Mouse (Mus musculus): Measurements from ENCODE around the gene Trim8. TPM values are rescaled to one million over a fixed set of nuclear protein-coding genes. Genes with fewer than 3 reads are reported as not detected.

Trim8 gene
- total and polyA plus RNA-seq, 3 experiments, result 24.1 to 39.8 (median 39.2) TPM

DNA sequence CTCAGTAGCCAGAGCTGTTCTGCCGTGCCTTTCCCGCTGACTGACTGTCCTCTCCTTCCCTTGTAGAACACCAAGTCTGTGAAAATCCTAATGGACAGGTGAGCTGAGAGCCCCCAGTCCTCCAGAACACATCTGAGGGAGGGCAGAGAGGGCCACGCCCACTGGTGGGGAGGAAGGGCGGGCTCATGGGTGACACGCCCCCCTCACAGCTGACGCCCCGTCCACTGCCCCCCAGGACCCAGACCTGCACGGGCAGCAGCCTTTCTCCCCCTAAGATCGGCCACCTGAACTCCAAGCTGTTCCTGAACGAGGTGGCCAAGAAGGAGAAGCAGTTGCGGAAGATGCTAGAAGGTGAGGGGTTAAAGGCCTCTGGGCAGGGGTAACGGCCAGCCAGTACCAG lies 12.9 kb downstream of the Trim8 start:
- 73% methylated on average over 12 of the region's 12 CpGs for WGBS
- no peak overlapping the region for H3K27ac ChIP-seq
- intact Hi-C loops (cut with DNase I), result no loop called here
- no peaks in the 10 kb centered on the region for H3K27me3 ChIP-seq (ENCODE audit: control insufficient read depth, insufficient read depth, low read length)
- peaks cover 28% of the 10 kb centered on the region for H3K4me1 ChIP-seq (ENCODE audit: control insufficient read depth, insufficient read depth, low read length)
- peaks cover 22% of the 10 kb centered on the region; the same call in 1 of the 2 replicates for H3K36me3 ChIP-seq (ENCODE audit: control insufficient read depth, insufficient read depth, low read length)
- H3K9ac ChIP-seq (ENCODE audit: low read depth, low read length), result no peak overlapping the region
- H3K79me2 ChIP-seq (replicated peaks; ENCODE audit: control insufficient read depth, insufficient read depth, low read length), result peaks cover 3% of the 10 kb centered on the region
- TF ChIP-seq POLR2A (IDR thresholded peaks at IDR 0.05; ENCODE audit: insufficient read depth, low read depth, low read length), result no peak
- no peak for TF ChIP-seq CTCF (IDR thresholded peaks at IDR 0.05)
- no peak for TF ChIP-seq EP300 (IDR thresholded peaks at IDR 0.05; ENCODE audit: insufficient read depth, low read depth, low read length)
- no peak overlapping the region for H3K4me3 ChIP-seq
- no peak for DNase-seq

DNA sequence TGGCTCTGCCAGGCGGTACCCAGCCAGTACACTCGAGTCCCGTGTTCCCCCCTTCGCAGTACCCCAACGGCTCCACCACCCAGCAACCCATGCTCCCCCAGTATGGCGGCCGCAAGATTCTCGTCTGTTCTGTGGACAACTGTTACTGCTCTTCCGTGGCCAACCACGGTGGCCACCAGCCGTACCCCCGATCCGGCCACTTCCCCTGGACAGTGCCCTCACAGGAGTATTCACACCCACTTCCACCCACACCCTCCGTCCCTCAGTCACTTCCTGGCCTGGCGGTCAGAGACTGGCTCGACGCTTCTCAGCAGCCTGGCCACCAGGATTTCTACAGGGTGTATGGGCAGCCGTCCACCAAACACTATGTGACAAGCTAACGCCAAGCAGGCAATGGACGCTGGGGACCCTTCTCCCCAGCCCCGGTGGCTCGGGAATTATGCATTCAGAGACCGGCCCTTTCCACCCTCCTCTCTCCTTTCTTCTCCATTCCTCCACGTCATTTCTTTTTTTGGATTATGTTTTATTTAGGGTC lies 13.9 kb downstream of the Trim8 start:
- TF ChIP-seq EP300 (IDR thresholded peaks at IDR 0.05; ENCODE audit: insufficient read depth, low read depth, low read length), result no peak
- no peak for TF ChIP-seq POLR2A (IDR thresholded peaks at IDR 0.05; ENCODE audit: insufficient read depth, low read depth, low read length)
- no peak for TF ChIP-seq CTCF (IDR thresholded peaks at IDR 0.05)
- 71% methylated on average over 24 of the region's 24 CpGs for WGBS

DNA sequence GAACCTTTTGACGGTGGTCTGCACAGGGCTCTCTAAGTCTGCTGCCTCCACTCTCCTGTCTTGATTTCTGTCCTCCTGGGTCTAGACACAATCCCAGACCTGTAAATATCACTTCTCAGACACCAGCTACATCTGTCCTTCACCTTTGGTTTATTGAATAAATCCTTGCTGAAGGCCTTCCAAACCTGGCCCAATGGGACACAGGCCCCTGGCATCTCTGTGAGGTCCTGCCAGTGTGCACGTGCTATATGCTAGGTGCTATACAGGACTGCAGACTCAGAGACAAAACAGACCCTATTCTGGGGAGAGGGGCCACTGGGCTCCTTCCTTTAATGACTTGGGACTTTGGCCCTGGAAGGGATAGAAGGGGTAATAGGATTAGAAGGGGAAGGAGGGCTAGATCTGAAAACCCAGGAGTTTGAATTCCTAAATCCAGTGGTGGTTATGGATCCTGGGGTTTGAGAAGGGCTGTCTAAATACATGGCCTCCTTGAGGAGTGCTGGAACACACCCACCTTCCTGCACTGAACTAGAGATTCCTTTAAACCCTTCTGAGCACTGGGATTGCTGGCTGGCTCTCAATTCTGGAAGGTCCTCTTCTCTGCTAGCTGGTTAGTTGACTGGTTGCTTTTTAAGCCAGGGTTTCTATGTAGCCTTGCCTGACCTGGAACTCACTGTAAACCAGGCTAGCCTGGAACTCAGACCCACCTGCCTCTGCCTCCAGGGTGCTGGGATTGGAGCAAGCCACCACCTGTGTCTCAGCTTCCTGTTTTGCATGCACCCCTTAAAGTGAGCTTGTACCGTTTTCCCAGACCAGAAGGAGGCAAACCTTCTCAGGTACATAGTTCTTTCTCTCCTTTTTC lies 15.4 kb downstream of the Trim8 start:
- Histone ChIP-seq H3K36me3 (ENCODE audit: control insufficient read depth, insufficient read depth, low read length) (peaks cover 5% of the 10 kb centered on the region; the same call in 1 of the 2 replicates), H3K27ac (no peak overlapping the region), H3K4me1 (ENCODE audit: control insufficient read depth, insufficient read depth, low read length) (peaks cover 10% of the 10 kb centered on the region), H3K79me2 (replicated peaks; ENCODE audit: control insufficient read depth, insufficient read depth, low read length) (peaks cover 2% of the 10 kb centered on the region; the same call in 1 of the 2 replicates), H3K9ac (ENCODE audit: low read depth, low read length) (no peak overlapping the region), H3K4me3 (no peak overlapping the region), H3K27me3 (ENCODE audit: control insufficient read depth, insufficient read depth, low read length) (no peaks in the 10 kb centered on the region)
- intact Hi-C loops (cut with DNase I), result no loop called here
- 69% methylated on average over 3 of the region's 3 CpGs for WGBS
- DNase-seq, result no peak
- TF ChIP-seq POLR2A (IDR thresholded peaks at IDR 0.05; ENCODE audit: insufficient read depth, low read depth, low read length), result no peak
- no peak for TF ChIP-seq CTCF (IDR thresholded peaks at IDR 0.05)
- no peak for TF ChIP-seq EP300 (IDR thresholded peaks at IDR 0.05; ENCODE audit: insufficient read depth, low read depth, low read length)

More for the DNA sequence above, 13.9 kb downstream of the Trim8 start:
- H3K9ac ChIP-seq (ENCODE audit: low read depth, low read length), result no peak overlapping the region
- H3K27ac ChIP-seq, result no peak overlapping the region
- peaks cover 3% of the 10 kb centered on the region for H3K79me2 ChIP-seq (replicated peaks; ENCODE audit: control insufficient read depth, insufficient read depth, low read length)
- intact Hi-C loops (cut with DNase I), result no loop called here
- peaks cover 21% of the 10 kb centered on the region for H3K4me1 ChIP-seq (ENCODE audit: control insufficient read depth, insufficient read depth, low read length)
- H3K4me3 ChIP-seq, result no peak overlapping the region
- H3K27me3 ChIP-seq (ENCODE audit: control insufficient read depth, insufficient read depth, low read length), result no peaks in the 10 kb centered on the region
- no peak for DNase-seq
- peaks cover 12% of the 10 kb centered on the region; the same call in 1 of the 2 replicates for H3K36me3 ChIP-seq (ENCODE audit: control insufficient read depth, insufficient read depth, low read length)

DNA sequence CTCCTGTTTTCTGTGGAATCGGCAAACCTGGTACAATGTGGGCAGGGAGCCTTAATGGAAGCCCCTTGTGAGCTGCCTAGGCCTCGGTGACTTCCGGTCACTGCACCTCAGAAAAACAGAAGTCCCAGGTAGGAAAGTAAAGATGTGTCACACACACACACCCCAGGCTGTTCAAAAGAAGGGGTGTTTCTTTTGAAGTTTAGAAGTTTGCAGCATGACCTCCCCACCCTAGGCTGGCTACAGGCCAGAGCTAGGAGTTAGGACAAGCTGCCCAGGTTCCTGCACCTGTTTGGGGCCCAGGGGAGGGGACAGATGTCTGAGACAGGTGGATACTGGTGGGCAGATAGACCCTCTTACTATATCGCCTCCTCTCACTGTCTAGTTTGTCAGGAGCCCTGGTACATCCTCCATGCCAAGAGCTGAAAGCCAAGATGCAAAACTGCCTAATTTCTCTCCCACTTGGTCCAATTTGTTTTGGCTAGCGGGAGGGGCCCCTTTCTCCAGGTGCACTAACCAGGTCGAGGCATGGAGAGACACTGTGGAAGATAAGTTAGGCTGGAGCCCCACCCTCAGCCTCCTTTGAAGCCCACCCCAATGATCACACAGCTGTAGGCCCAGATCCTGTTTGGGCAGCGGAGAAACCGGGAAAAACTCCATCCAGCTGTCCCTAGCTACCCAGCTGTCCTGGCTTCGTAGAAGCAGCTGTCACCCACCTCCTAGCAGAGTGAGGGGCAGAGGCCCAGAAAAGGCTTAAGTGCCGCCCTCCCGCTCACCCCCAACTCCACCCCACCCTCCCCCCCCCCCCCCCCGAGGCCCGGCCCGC lies 16.2 kb downstream of the Trim8 start:
- Histone ChIP-seq H3K27ac (no peak overlapping the region), H3K79me2 (replicated peaks; ENCODE audit: control insufficient read depth, insufficient read depth, low read length) (peaks cover 2% of the 10 kb centered on the region; the same call in 1 of the 2 replicates), H3K4me1 (ENCODE audit: control insufficient read depth, insufficient read depth, low read length) (peaks cover 11% of the 10 kb centered on the region), H3K9ac (ENCODE audit: low read depth, low read length) (no peak overlapping the region), H3K36me3 (ENCODE audit: control insufficient read depth, insufficient read depth, low read length) (0 out of 2 replicates have a peak, but pooled peaks cover under 1% of the 10 kb centered on the region), H3K4me3 (no peak overlapping the region), H3K27me3 (ENCODE audit: control insufficient read depth, insufficient read depth, low read length) (no peaks in the 10 kb centered on the region)
- intact Hi-C loops (cut with DNase I), result no loop called here
- WGBS, result 34% methylated on average over 14 of the region's 14 CpGs
- TF ChIP-seq POLR2A (IDR thresholded peaks at IDR 0.05; ENCODE audit: insufficient read depth, low read depth, low read length) (no peak), EP300 (IDR thresholded peaks at IDR 0.05; ENCODE audit: insufficient read depth, low read depth, low read length) (no peak), CTCF (IDR thresholded peaks at IDR 0.05) (no peak)
- no peak for DNase-seq

DNA sequence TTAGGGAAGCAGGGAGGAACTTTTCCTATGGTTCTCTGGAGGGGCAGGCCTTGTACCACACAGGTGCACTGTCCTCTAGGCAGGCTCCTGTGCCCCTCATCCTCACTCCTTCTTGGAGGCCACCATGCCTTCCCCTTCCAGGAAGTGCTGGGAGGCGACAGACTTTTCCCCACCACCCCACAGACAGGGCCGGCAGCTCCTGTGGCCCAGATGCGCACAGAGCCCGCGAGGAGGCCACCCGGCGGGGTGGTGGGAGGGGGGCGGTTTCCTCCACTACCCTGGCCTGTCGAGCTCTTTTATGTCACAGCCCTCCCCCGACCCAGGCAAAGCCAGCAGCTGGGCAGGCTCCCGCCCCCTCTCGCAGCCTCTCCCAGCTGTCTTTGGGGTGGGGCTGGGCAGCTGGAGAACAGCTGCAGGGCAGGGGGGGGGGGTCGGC lies 16.9 kb downstream of the Trim8 start:
- Histone ChIP-seq H3K9ac (ENCODE audit: low read depth, low read length) (peak overlapping the region; percentile 58), H3K4me3 (no peak overlapping the region), H3K27ac (peak overlapping the region; percentile 45), H3K79me2 (replicated peaks; ENCODE audit: control insufficient read depth, insufficient read depth, low read length) (no peaks in the 10 kb centered on the region), H3K27me3 (ENCODE audit: control insufficient read depth, insufficient read depth, low read length) (no peaks in the 10 kb centered on the region), H3K36me3 (ENCODE audit: control insufficient read depth, insufficient read depth, low read length) (no peaks in the 10 kb centered on the region), H3K4me1 (ENCODE audit: control insufficient read depth, insufficient read depth, low read length) (peaks cover 15% of the 10 kb centered on the region)
- TF ChIP-seq POLR2A (IDR thresholded peaks at IDR 0.05; ENCODE audit: insufficient read depth, low read depth, low read length) (no peak), CTCF (IDR thresholded peaks at IDR 0.05) (no peak), EP300 (IDR thresholded peaks at IDR 0.05; ENCODE audit: insufficient read depth, low read depth, low read length) (no peak)
- peak; percentile 67 to 70 for DNase-seq
- whole genome bisulfite sequencing, result under 1% methylated on average over 13 of the region's 13 CpGs
- intact Hi-C loops (cut with DNase I), result no loop called here
